Mouse (Mus musculus): ENCODE data around the gene Nfyc.

DNA sequence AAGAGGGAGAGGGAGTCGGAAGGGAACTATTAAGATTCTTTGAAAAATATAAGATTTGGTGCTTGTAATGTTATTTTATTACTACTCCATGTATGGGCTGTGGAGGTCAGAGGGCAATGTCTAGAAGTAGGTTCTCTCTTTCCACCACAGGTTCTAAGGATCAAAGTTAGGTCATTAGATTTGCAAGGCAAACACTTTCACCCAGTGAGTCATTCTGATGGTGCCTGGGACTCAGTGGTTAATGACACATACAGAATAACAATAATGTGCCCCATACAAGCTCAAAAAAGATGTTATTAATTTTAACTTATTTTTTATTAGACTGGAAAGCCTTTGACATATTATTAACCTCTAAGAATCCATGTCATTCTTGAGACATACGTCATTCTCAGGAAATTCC is 11.5 kb downstream of the Nfyc start:
- TF ChIP-seq POLR2A (IDR thresholded peaks at IDR 0.05; ENCODE audit: insufficient read depth, low read depth, low read length) (no peak), CTCF (IDR thresholded peaks at IDR 0.05; ENCODE audit: insufficient read depth, low read depth, low read length) (no peak)

All from olfactory bulb, adult 2 months (tissue).